Mouse (Mus musculus) ZHBTc4 (cell line): ENCODE results near the gene Ubxn2a.

Experiments used
- DNase-seq: peaks from one replicate; pipeline ENCODE4 v3.0.0-alpha.2; 2011; ENCODE audit warnings: low read depth, low spot score

Ubxn2a gene

GRCm38 (mm10) chr12:4836959-4837358, 70.5 kb downstream of the Ubxn2a start:
- DNase-seq: no peak
